Mouse (Mus musculus) CD8-positive naive resting alpha-beta T cell, adult 2 months (primary cell): Measurements from ENCODE around the gene Stx3.
A peak's percentile ranks its signal among the peaks of the same experiment; 100 is the strongest.

Experiments used
- DNase-seq, 2 experiments: peaks; one replicate each; pipeline ENCODE4 v3.0.0; 2022; ENCODE audit warnings: low read depth in 2 of 2, low spot score in 2 of 2

The Stx3 gene

DNA sequence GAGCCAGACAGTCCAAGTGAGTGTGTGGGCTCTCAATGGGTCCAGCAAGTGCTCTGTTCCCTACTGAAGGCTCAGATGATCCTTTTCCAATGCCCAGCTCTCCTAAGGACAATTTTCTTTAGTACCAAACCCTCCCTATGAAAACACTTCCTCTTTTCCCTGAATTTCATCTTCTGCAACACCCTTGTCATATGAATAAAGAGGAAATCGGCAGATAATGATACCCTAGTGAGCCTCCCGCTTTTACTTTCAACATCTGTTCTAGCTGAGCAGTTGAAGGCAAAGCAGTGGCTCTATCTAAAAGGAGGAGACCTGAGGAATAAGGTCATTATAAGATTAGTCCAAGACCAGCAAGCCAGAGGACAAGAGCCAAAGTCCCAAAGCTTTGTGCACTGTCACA lies 10.8 kb downstream of the Stx3 start:
- DNase-seq = no peak

DNA sequence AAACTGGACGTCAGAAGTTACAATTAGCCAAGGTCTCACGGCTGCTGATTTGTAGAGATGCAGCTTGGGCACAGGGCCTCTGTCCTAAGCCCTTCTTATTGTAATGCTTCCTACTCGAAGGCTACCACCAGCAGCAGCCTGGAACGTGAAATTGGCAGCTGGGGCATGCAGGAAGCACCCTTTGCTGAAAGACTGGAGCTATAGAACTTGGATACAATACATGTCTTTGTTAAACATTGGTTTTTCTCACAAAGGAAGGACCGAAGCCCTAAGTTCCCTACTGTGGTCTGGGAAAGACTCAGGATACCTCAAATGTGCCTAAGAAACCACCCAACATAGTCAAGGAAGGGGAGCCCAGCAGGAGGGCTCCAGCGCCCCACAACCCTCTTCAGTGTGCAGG lies 11.4 kb downstream of the Stx3 start:
- DNase-seq = no peak

DNA sequence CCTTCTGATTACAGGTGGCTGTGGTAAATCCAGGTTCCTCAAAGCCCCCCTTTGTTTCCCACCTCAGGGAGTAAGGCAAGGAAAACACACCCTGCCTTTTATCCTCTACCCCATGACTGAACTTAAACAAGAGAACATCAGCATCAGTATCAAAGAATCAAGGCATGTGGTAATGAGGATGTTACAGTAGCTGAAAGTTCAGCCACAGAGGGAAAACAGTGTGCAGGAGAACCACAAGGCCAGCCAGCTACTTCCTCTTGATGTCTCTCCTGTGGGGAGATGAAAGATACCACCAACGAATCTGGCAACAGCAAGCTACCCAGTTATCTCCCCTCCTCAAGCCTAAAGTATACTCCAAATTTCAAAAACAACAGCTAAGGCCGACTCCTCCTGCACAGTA lies 12.0 kb downstream of the Stx3 start:
- DNase-seq = peak; percentile 32 to 47

DNA sequence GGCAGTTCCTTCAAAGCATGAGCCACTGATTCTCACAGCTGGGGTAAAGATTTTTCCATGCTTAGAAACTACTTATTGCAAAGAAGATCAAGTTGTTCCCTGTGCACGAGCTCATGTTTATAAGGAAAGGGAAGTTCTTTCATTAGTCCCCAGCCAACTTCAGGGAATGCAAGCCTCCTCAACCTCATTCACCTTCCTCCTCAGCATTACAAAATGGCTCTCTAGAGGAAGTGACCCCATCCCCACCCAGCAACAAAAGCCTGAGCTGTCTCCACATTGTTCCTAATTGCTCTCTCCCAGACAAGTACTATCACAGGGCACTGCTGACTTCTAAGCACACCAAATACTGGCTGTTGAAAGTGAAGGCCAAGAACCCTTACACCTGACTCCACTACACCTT lies 14.8 kb downstream of the Stx3 start:
- no peak for DNase-seq

DNA sequence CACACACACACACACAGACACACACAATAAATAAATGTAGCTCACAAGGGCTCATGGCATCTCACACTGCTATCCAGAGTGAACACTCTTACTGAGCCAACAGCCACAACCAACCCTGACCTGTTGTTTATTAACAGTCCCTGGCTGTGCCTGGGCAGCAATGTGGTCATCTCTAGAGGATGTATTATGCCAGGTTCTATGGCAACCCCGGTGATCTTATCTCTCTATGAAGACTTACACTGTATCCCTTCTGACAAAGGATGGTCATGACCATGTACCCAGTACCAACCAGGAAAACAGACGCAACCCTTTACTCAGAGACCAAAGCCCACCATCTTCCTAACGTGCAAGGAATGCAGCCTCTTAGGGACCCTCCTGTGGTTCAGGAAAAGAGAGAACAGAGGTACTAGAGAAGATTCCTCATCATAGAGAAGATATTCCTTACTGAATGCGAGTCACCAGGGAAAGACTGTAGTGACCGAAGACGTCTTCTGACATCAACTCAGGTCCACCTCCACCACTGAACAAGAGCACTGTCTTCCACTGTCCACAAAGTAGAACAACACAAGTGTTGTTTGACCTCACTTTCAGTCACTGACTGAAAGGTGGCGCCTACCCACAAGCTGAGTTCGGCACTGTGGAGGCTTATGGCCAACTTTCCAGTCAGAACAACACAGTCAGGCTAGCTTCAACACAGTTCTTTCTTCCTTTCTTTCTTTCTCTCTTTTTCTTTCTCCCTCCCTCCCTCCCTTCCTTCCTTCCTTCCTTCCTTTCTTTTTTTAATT lies 18.5 kb downstream of the Stx3 start:
- DNase-seq = no peak

DNA sequence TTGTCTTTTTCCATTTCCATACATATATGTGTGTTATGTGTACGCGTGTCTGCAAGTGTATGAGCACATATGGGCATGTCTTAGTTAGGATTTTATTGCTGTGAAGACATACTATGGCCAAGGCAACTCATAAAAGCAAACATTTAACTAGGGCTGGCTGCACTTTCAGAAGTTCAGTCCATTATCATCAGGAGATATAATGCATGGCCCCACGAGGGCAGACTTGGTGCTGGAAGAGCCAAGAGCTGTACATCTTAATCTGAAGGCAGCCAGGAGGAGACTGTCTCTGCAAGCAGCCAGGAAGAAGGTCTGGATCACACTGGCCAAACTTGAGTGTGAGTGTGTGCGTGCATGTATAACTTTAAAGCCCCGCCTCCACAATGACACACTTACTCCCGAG lies 24.8 kb downstream of the Stx3 start:
- DNase-seq = no peak

DNA sequence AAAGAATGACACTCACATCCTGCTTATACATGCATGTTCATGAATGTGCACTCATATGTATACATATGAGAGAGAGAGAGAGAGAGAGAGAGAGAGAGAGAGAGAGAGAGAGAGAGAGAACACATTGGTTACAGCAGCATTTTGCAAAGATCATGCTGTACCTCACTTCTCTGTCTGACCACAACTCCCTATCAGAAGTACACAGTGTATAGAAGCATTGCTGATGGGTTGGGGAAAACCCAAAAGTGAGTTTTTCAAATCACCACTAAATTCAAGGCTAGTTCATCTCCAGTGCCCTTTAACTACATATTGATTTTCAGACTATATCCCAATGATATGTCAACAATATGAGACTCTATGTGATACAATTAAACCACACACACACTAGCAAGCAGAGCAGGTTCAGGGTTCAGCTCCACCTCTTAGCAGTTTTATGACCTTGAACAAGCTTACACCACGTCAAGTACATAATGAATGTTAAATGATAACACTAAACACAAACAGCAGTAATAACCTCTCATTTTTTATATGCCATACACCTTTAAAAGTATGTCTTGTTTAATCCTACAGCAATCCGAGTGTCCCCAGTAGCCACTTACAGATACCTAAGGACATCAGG lies 25.4 kb downstream of the Stx3 start:
- DNase-seq = no peak

DNA sequence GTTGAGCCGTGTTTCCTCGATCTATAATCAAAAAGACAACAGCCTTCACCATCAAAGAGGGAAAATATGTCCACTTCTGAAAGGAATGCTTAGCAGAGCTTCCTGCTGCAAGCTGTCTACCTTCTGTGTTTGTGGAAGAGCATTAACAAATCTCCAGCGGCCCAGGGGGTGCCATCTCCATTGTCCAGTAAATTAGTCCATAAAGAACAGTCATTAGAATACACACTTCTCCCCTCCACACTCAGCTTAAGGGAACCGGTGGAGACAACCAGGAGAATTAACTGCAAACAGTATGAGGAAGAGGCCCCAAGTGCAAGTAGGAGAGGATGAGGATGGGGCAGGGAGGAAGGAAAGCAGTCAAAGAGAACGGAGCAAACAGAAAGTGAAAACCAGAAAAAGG lies 27.4 kb downstream of the Stx3 start:
- DNase-seq = no peak

DNA sequence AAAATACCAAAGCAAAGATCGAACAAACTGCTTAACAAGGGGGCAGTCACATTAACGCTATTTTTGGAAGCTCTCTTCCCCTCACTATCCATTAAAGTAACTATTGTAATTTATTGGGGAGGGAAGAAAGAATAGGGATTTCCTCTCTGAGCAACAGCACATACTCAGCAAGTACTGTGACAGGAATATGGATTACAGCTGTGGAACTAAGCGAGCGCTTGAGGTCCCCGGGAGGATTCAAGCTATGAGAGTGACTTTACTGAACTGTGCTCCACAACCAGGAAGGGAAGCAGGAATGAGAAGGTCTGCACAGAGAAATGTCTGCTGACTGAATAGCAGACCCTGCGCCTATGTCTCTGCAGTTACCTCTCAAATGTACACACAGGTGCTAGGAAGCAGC lies 30.3 kb downstream of the Stx3 start:
- no peak for DNase-seq

DNA sequence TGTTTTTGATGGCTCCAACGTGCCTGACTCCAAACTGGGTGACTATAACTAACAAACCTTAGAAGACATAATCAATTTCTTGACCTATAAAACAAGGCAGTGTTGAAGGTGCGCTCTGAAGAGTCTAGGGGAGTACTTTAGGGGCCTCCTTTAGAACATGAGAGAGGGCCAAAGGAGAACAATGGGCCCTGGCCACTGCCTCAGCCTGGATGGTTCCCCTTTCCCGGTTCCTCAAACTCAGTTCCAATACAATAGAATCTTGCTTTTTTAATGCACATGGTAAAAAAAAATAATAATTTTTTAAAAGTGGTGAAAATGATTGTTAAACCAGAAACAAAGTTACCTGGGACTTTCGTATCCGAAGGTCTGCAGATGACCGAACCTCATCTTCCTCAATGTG lies 31.4 kb downstream of the Stx3 start:
- no peak for DNase-seq

DNA sequence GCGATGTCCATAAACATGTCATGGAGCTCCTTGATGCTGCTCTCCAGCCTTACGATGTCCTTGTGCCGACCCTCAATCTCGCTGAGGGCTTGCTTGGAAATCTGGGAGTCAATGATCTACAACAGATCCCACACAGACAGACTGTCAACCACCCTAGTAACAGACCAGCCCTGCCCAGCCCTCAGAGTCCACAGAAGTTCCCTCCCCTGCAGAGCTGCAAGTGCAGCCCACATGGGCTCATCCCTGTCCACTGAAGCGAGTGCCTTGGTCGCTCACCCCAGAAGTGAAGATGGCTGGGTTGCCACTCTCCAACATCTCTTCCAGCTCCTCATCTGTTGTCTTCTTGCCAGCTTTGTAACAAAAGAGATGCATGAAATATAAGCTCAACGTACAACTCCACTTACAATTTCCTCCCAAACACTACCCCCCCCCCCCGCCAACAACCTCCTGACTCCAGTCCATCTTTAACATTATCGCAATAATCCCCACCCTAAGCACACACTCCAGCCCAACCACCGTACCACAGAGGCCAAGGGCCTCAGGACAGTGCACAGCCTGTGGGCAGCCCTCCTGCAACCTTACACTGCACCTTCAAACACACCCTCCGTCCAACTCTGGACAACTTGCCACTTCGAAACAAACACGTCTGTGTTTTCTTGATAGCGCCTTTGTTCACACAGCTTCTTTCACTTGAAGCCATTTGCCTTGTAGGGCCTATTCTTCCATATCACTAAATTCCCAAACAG lies 33.6 kb downstream of the Stx3 start:
- no peak for DNase-seq

DNA sequence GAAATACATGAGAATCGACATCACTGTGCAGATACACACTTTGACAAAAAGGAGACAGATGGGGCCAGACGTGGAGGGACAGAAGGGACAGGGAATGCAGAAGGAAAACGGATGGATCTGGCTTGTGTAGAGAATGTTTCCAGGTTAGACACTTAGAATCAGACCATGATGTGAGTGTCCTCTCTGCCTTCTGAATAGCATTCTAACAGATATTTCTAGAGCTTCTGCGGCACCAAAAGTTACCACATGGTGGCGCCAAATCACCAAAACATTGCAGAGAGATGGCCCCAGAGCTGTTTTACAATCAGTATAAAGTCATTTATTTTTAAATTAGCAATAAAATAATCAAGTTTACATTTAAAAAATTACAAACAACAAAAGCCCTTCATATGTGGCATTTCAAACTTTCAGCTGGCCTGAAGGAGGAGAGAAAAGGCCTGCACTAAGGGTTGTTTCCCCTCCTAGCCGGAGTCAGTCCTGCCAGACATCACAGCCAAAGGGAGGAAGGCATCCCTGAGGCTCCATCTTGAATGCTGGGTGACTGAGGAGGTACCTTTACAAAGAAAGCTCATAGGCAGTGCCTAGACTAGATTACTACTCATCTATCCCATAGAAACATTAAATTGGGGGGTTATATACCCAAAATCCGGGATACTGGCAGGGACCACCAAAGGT lies 41.9 kb downstream of the Stx3 start:
- DNase-seq = peak; percentile 35 to 61

DNA sequence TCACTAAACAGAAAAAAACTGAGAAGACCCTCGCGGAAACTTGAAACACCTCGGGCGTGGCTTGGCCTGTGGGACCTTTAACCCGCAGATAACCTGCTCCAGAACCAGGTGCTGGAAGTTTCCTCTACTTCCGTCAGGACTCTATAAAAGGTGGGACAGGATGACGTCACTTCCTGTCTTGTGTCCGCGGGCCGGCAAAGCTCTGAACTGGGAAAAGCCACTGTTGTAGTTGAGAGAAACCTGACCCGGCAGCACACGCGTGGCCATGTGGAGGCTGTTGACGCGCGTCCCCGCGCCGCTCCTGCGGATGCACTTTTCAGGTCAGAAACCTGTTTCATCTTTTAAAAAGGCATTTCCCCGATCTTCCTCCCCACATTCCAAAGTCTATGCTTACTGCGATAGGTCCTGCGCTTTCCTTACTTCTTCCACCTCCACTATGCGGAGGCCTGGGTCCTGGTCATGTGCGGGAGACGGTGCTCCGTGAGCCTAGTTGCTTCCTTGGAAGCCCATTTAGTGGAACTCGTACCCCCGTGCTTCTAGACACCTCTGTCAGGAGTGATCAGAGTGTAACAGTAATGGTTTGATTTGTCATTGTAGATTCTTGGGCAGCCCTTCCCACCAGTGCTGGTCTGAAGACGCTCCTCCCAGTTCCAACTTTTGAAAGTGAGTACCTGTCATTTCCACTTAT lies 48.9 kb downstream of the Stx3 start, which contains the start of gene Mrpl16:
TSS of gene Mrpl16 (plus strand) at position 187 of the 688 bp plus-strand sequence.
- peak; percentile 88 to 91 for DNase-seq

DNA sequence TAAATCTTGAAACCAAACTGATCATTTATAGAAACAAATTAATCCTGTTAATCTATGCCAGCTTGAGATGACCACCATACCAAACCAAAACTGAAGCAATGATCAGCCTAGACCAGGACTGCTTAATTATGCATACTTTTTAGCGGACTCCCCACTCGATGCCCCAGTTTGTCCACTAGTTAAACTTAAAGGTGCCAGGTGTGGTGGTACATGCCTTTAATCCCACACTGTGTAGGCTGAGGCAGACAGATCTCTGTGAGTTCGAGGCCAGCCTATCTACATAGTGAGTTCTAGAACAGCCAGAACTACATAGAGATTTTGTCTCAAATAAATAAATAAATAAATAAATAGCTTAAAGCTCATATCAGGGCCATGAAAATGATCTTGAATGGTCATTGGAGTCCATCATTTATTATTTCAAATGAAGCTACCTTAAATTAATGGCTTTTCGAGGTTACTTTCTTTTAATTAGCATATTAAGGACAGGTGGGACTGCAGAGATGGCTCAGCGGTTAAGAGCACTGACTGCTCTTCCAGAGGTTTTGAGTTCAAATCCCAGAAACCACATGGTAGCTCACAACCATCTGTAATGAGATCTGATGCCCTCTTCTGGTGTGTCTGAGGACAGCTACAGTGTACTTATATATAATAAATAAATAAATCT lies 49.8 kb downstream of the Stx3 start:
- no peak for DNase-seq

DNA sequence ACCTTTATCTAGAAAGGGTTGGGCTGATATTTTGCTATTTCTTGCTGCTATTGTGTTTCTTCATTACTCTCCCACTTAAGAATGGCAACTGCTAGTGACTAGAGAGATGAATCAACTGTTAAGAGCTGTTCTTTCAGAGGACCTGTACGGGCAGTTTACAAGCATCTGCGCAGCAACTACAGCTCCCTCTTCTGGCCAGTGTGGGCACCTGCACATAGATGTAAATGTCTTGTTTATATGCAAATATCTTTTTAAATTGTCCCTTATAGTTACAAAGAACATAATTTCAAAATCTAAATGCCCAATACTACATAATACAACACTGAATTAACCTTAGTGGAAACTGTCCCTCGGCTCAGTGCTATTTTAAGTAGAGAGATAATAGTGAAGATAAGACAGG lies 51.0 kb downstream of the Stx3 start:
- DNase-seq = peak; percentile 38 to 51

DNA sequence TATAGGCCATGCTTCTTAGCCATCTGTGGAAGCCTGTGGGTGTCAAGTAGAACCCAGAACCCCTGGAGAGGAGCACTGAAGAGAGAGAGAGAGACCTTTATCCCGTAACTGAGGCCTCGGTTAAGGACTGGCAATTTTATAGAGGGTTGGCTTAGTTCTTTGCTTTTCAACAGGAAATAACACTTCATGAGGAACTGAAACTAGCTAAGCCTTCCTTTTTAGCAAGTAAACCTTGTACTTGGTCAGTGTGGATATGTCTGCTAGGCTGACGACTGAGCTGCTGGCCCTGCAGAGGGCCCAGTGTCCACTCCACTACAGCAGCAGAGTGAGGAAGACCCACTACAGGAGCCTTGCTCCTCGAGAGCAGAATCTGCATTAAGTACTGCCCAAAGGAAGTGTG lies 52.8 kb downstream of the Stx3 start:
- DNase-seq = no peak

DNA sequence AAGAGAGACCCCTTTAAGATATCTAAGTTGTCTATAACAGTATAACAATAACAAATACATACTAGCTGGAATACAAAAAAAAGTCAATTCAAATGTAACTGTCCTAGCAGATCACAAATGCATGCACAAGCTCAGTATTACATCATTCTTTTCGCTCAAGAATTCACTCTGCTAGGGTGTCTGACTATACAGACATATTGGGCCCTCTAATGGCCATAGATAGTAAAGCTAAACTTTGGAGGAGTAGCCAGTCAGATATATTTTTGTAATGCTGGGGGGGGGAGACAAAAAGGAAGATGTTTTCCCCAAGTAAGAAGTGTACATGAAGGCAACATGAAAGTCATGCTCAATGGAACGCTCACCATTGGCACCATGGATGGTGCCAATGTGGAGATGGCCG lies 54.1 kb downstream of the Stx3 start:
- DNase-seq = no peak

DNA sequence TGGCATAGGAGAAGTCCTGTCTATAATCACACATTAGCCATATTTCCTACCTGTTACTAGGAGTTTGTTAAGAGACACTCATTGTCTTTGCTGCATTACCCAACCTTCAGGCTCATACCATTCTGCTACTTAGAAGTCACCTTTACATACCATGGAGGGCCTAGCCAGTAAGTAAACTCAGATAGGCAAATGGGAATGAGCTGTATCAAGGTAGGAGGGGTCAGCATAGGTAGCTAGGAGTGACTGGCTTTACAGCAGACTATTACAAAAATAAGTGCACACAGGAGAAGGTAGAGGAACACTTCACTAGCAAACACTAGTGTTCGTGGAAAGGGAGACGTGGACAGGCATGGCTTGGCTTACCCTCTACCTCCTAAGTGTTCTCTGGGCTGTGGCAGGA lies 71.9 kb downstream of the Stx3 start, which contains the start of gene Gif:
TSS of gene Gif (plus strand) at position 257 of the 400 bp plus-strand sequence.
- no peak for DNase-seq

DNA sequence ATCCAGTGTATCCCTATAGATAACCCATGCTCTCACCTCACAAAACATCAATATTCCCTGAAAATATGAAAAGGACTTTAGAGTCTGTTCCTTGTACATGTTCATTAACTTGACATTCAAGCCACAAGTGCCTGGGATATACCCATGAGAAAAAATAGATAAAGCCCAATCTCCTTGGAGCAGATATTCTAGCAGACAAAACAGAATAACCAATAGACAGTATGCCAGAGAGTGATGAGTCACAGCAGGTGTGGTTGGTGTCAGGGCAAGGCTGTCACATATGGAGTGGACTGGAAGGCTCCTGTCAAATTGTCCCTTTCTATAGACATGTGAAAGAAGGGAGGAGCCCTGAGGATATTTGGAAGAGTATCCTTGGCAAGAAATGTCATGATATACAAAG lies 73.5 kb downstream of the Stx3 start:
- no peak for DNase-seq

DNA sequence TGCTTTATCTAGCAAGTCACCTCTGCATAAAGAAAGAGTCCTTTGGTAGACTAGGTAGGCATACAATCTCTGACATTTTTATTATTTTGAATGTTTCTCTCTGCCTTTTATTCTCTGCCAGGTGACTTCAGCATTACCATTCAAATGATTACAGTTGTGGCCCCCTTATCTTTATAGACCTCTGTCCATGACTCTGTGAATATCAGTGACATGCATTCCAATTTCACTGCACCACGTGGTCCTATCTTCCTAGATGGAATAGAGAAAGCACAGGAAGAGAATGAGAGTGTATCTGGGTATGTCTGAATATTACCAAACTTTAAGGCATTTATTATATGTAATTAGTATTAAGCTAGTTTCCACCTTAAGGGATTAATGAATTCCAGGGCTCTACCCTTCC lies 82.7 kb downstream of the Stx3 start:
- DNase-seq = no peak
